Mouse (Mus musculus): Measurements from ENCODE around the gene Dido1.
"Not testable (repeated sequence)": the region's sequence is repeated elsewhere in the genome, so short reads cannot be mapped to it uniquely, and the experiment has no call there.

Gene Dido1

GRCm38 (mm10) chr2:180724585-180725413 lies 15.0 kb upstream of the Dido1 start, which contains the start of gene Slc17a9:
Slc17a9 (plus strand) TSS chr2:180725263.
- DNase-seq (ENCODE audit: low spot score in 2 of 2): no peak

GRCm38 (mm10) chr2:180723865-180724264 lies 14.1 kb upstream of the Dido1 start:
- DNase-seq (ENCODE audit: low spot score in 2 of 2): no peak

GRCm38 (mm10) chr2:180722748-180723147 lies 12.9 kb upstream of the Dido1 start:
- not testable (repeated sequence) for DNase-seq (ENCODE audit: low spot score in 2 of 2)

GRCm38 (mm10) chr2:180712037-180712689 lies 2.4 kb upstream of the Dido1 start:
- no peak for DNase-seq (ENCODE audit: low spot score in 2 of 2)

GRCm38 (mm10) chr2:180711527-180711926 lies 1.7 kb upstream of the Dido1 start:
- DNase-seq (ENCODE audit: low spot score in 2 of 2): no peak

GRCm38 (mm10) chr2:180710276-180711155 lies 717 bp upstream of the Dido1 start:
- peak in 1 of 2 experiments; percentile 52 for DNase-seq (ENCODE audit: low spot score in 2 of 2)

GRCm38 (mm10) chr2:180709023-180709922 lies 526 bp downstream of the Dido1 start:
- DNase-seq (ENCODE audit: low spot score in 2 of 2): no peak

- DNase-seq (ENCODE audit: low spot score in 2 of 2): no peak
These were observed 3.8 kb downstream of the Dido1 start for GRCm38 (mm10) chr2:180705975-180706374.

- no peak for DNase-seq (ENCODE audit: low spot score in 2 of 2)
These were observed 4.7 kb downstream of the Dido1 start for GRCm38 (mm10) chr2:180705066-180705465.

- DNase-seq (ENCODE audit: low spot score in 2 of 2): no peak
These were observed 5.2 kb downstream of the Dido1 start for GRCm38 (mm10) chr2:180704591-180704990.

GRCm38 (mm10) chr2:180703645-180704359 lies 6.0 kb downstream of the Dido1 start:
- no peak for DNase-seq (ENCODE audit: low spot score in 2 of 2)

- DNase-seq (ENCODE audit: low spot score in 2 of 2): no peak
These were observed 6.6 kb downstream of the Dido1 start for GRCm38 (mm10) chr2:180703175-180703574.

- DNase-seq (ENCODE audit: low spot score in 2 of 2): no peak
These were observed 7.1 kb downstream of the Dido1 start for GRCm38 (mm10) chr2:180702701-180703149.

GRCm38 (mm10) chr2:180701767-180702621 lies 7.8 kb downstream of the Dido1 start:
- DNase-seq (ENCODE audit: low spot score in 2 of 2): peak; percentile 82 to 90

GRCm38 (mm10) chr2:180701053-180701766 lies 8.6 kb downstream of the Dido1 start:
- no peak for DNase-seq (ENCODE audit: low spot score in 2 of 2)

- DNase-seq (ENCODE audit: low spot score in 2 of 2): no peak
These were observed 9.3 kb downstream of the Dido1 start for GRCm38 (mm10) chr2:180700457-180700856.

GRCm38 (mm10) chr2:180695176-180695575 lies 14.6 kb downstream of the Dido1 start:
- DNase-seq (ENCODE audit: low spot score in 2 of 2): no peak

- DNase-seq (ENCODE audit: low spot score in 2 of 2): no peak
These were observed 17.2 kb downstream of the Dido1 start for GRCm38 (mm10) chr2:180692630-180693029.

GRCm38 (mm10) chr2:180689841-180690240 lies 20.0 kb downstream of the Dido1 start:
- DNase-seq (ENCODE audit: low spot score in 2 of 2): no peak
